Mouse (Mus musculus) thymus, adult 2 months (tissue): ENCODE measurements around the gene Dpp6. TPM values are rescaled to one million over a fixed set of nuclear protein-coding genes. Genes with fewer than 3 reads are reported as not detected.

ENCODE experiments used
- DNase-seq: peaks from one replicate; pipeline ENCODE4 v3.0.0; 2021
- H3K27ac ChIP-seq: fragments of 200-500 bp; 2 replicates; pipeline ENCODE4 v1.5.1; 2012; ENCODE audit warnings: low read length, control low read depth; ENCODE audit not compliant: control insufficient read depth, insufficient read depth
- H3K27me3 ChIP-seq: fragments of 200-500 bp; 2 replicates; pipeline ENCODE4 v1.6.1; 2012; ENCODE audit warnings: mild to moderate bottlenecking, low read length, moderate library complexity, mixed read lengths; ENCODE audit not compliant: control insufficient read depth, insufficient read depth
- H3K36me3 ChIP-seq: fragments of 200-500 bp; 2 replicates; pipeline ENCODE4 v1.6.1; 2012; ENCODE audit warnings: mild to moderate bottlenecking, low read length, moderate library complexity; ENCODE audit not compliant: control insufficient read depth, insufficient read depth
- H3K4me1 ChIP-seq: fragments of 200-500 bp; replicated peaks from 2 replicates; pipeline ENCODE4 v1.6.1; 2012; ENCODE audit warnings: low read length; ENCODE audit not compliant: control insufficient read depth, insufficient read depth
- H3K4me3 ChIP-seq: fragments of 200-500 bp; 2 replicates; pipeline ENCODE4 v1.5.1; 2012; ENCODE audit warnings: mild to moderate bottlenecking, low read length, control low read depth, moderate library complexity; ENCODE audit not compliant: control insufficient read depth, insufficient read depth
- CTCF ChIP-seq: fragments of 200-500 bp; IDR thresholded peaks from 2 replicates; pipeline ENCODE4 v1.5.1; 2012; ENCODE audit warnings: mild to moderate bottlenecking, control low read depth, low read length, moderate library complexity, borderline replicate concordance; ENCODE audit not compliant: control insufficient read depth, poor library complexity, insufficient read depth; ENCODE audit errors: extremely low read depth
- POLR2A ChIP-seq: fragments of 200-500 bp; IDR thresholded peaks from 2 replicates; pipeline ENCODE4 v1.6.1; 2012; ENCODE audit warnings: mild to moderate bottlenecking, low read length, control low read depth, moderate library complexity; ENCODE audit not compliant: control insufficient read depth, poor library complexity, insufficient read depth; ENCODE audit errors: extremely low read depth
- WGBS: fragments of 180-500 bp; shearing (Covaris S2); methylation state at CpG from one replicate; pipeline ENCODE4 v1.1.7; 2018; 5-methylcytosine and 5-hydroxymethylcytosine counted together
- polyA plus RNA-seq: library from polyadenylated mRNA; depleted of rRNA; stranded (reverse); fragments of >200 nt; gene quantifications from 2 replicates; pipeline ENCODE4 v1.2.3, GENCODE M21; 2012

Dpp6 gene
- polyA plus RNA-seq, 1 experiment, result 4.8 TPM

- Histone ChIP-seq H3K36me3 (no peaks in the 10 kb centered on the region), H3K4me3 (no peak overlapping the region), H3K27me3 (no peaks in the 10 kb centered on the region), H3K4me1 (no peaks in the 10 kb centered on the region), H3K27ac (no peak overlapping the region)
- TF ChIP-seq POLR2A, result no peak
- no peak for TF ChIP-seq CTCF
- WGBS, result 71% methylated on average over 5 of the region's 5 CpGs
- DNase-seq, result no peak
These were observed 913.7 kb downstream of the Dpp6 start for GRCm38 (mm10) chr5:27730666-27731065.

GRCm38 (mm10) chr5:27731392-27731791 lies 914.4 kb downstream of the Dpp6 start:
- 76% methylated on average over 1 of the region's 1 CpGs for WGBS
- Histone ChIP-seq H3K4me1 (no peaks in the 10 kb centered on the region), H3K27me3 (no peaks in the 10 kb centered on the region), H3K36me3 (no peaks in the 10 kb centered on the region), H3K27ac (no peak overlapping the region), H3K4me3 (no peak overlapping the region)
- no peak for DNase-seq
- TF ChIP-seq POLR2A (no peak), CTCF (no peak)

- no peak for DNase-seq
- Histone ChIP-seq H3K4me1 (no peaks in the 10 kb centered on the region), H3K36me3 (no peaks in the 10 kb centered on the region), H3K27me3 (no peaks in the 10 kb centered on the region), H3K27ac (no peak overlapping the region), H3K4me3 (no peak overlapping the region)
- WGBS, result 85% methylated on average over 5 of the region's 5 CpGs
- TF ChIP-seq CTCF (no peak), POLR2A (no peak)
These were observed 915.4 kb downstream of the Dpp6 start for GRCm38 (mm10) chr5:27732288-27732868.

- Histone ChIP-seq H3K4me3 (no peak overlapping the region), H3K27me3 (no peaks in the 10 kb centered on the region), H3K36me3 (no peaks in the 10 kb centered on the region), H3K4me1 (no peaks in the 10 kb centered on the region), H3K27ac (no peak overlapping the region)
- peak; percentile 22 for DNase-seq
- 16% methylated on average over 3 of the region's 3 CpGs for WGBS
- TF ChIP-seq CTCF (0 out of 2 replicates have a peak, but pooled peaks have one; percentile 17), POLR2A (no peak)
These were observed 920.2 kb downstream of the Dpp6 start for GRCm38 (mm10) chr5:27737168-27737567.

- TF ChIP-seq POLR2A, result no peak
- no peak for TF ChIP-seq CTCF
- Histone ChIP-seq H3K4me3 (no peak overlapping the region), H3K36me3 (peaks cover 19% of the 10 kb centered on the region), H3K4me1 (no peaks in the 10 kb centered on the region), H3K27me3 (no peaks in the 10 kb centered on the region), H3K27ac (no peak overlapping the region)
- DNase-seq, result no peak
- 89% methylated on average over 6 of the region's 6 CpGs for WGBS
These were observed 922.2 kb downstream of the Dpp6 start for GRCm38 (mm10) chr5:27739216-27739615.

GRCm38 (mm10) chr5:27744944-27745343 lies 927.9 kb downstream of the Dpp6 start:
- WGBS, result 84% methylated on average over 1 of the region's 1 CpGs

GRCm38 (mm10) chr5:27765780-27766179 lies 948.8 kb downstream of the Dpp6 start:
- no peak for TF ChIP-seq CTCF
- no peak for TF ChIP-seq POLR2A
- WGBS, result 94% methylated on average over 4 of the region's 4 CpGs
- Histone ChIP-seq H3K36me3 (peaks cover 30% of the 10 kb centered on the region), H3K4me3 (no peak overlapping the region), H3K27me3 (no peaks in the 10 kb centered on the region), H3K4me1 (no peaks in the 10 kb centered on the region), H3K27ac (no peak overlapping the region)
- no peak for DNase-seq

More at GRCm38 (mm10) chr5:27744944-27745343, 927.9 kb downstream of the Dpp6 start:
- no peaks in the 10 kb centered on the region for H3K4me1 ChIP-seq
- no peaks in the 10 kb centered on the region for H3K27me3 ChIP-seq
- TF ChIP-seq POLR2A, result no peak
- TF ChIP-seq CTCF, result no peak
- no peak overlapping the region for H3K27ac ChIP-seq
- no peak overlapping the region for H3K4me3 ChIP-seq
- DNase-seq, result no peak
- H3K36me3 ChIP-seq, result peaks cover 52% of the 10 kb centered on the region
